In genomic region chr7:75309570-75309969, GRCm38 (mm10) we compare ENCODE assay signal across 19 mouse cellular contexts. TPM values are rescaled to one million over a fixed set of nuclear protein-coding genes. Genes with fewer than 3 reads are reported as not detected.
DNase-seq lines count a peak whose midpoint lies in the region; ATAC-seq and TF ChIP-seq lines count a peak whose summit lies in the region.
"Had no signal": no experiment of that assay in that cellular context is flagged by ENCODE, and none has a peak within 500 bp of the region (broad histone marks: within the 10 kb centered on the region; RNA-seq: fewer than 3 reads in every experiment).

No protein-coding gene starts in this region.

- no peak overlapping the region for H3K27ac ChIP-seq in kidney, embryonic 15.5 days
- H3K27ac ChIP-seq in hindbrain, embryonic 15.5 days (replicated peaks): no peak overlapping the region
- H3K27ac ChIP-seq in midbrain, postnatal 0 days (ENCODE audit: low read depth, low read length): no peak overlapping the region
- H3K27ac ChIP-seq: limb, embryonic 15.5 days; liver, embryonic 15.5 days; macrophage had no signal

- TF ChIP-seq CTCF in midbrain, postnatal 0 days (IDR thresholded peaks at IDR 0.05): no peak

- H3K9me3 ChIP-seq in kidney, embryonic 15.5 days (replicated peaks): no peaks in the 10 kb centered on the region
- H3K9me3 ChIP-seq in hindbrain, embryonic 15.5 days: no peaks in the 10 kb centered on the region
- H3K9me3 ChIP-seq in midbrain, postnatal 0 days (ENCODE audit: low read length): no peaks in the 10 kb centered on the region
- H3K9me3 ChIP-seq: forebrain, embryonic 10.5 days; limb, embryonic 15.5 days; liver, embryonic 15.5 days had no signal

- no peak overlapping the region for H3K9ac ChIP-seq in kidney, embryonic 15.5 days
- H3K9ac ChIP-seq in hindbrain, embryonic 15.5 days: no peak overlapping the region
- no peak overlapping the region for H3K9ac ChIP-seq in midbrain, postnatal 0 days (replicated peaks; ENCODE audit: low read length, poor library complexity, severe bottlenecking)
- H3K9ac ChIP-seq: liver, embryonic 15.5 days had no signal

- peaks cover 19% of the 10 kb centered on the region for H3K4me1 ChIP-seq in kidney, embryonic 15.5 days
- H3K4me1 ChIP-seq in hindbrain, embryonic 15.5 days (replicated peaks): peaks cover 23% of the 10 kb centered on the region
- peaks cover 3% of the 10 kb centered on the region; the same call in 1 of the 2 replicates for H3K4me1 ChIP-seq in midbrain, postnatal 0 days (ENCODE audit: insufficient read depth, low read length)
- H3K4me1 ChIP-seq: liver, embryonic 15.5 days had no signal

- peak; percentile 34 for DNase-seq in cerebellum, adult 9-11 months
- DNase-seq in kidney, postnatal 36 days: no peak
- DNase-seq in midbrain, postnatal 0 days (ENCODE audit: low spot score): no peak
- DNase-seq in cerebellum, postnatal 10 days: no peak
- DNase-seq in thymus, adult 18-20 months: no peak
- DNase-seq: gastrocnemius, postnatal 10 days; heart, adult 11 months; heart, postnatal 36 days; kidney, adult 18-20 months; kidney, postnatal 14 days; thymus, postnatal 25 days had no signal

- no peak overlapping the region for H3K4me3 ChIP-seq in kidney, embryonic 15.5 days (replicated peaks)
- H3K4me3 ChIP-seq in hindbrain, embryonic 15.5 days: peak overlapping the region; percentile 47; the same call in 1 of the 2 replicates
- H3K4me3 ChIP-seq in midbrain, postnatal 0 days (ENCODE audit: low read depth, low read length): no peak overlapping the region

- peaks cover 39% of the 10 kb centered on the region for H3K27me3 ChIP-seq in kidney, embryonic 15.5 days
- peaks cover 9% of the 10 kb centered on the region for H3K27me3 ChIP-seq in hindbrain, embryonic 15.5 days
- H3K27me3 ChIP-seq in midbrain, postnatal 0 days (ENCODE audit: insufficient read depth, low read length): peaks cover 9% of the 10 kb centered on the region; the same call in 1 of the 2 replicates

- no peak for ATAC-seq in cerebellum, adult (ENCODE audit: insufficient number of reproducible peaks, low FRiP score, low TSS enrichment)
- ATAC-seq in kidney, embryonic 15.5 days (replicated peaks; ENCODE audit: low FRiP score): no peak
- no peak for ATAC-seq in hindbrain, embryonic 15.5 days (ENCODE audit: low FRiP score, low read depth)
- ATAC-seq in midbrain, postnatal 0 days (ENCODE audit: low FRiP score): no peak

- 70% methylated on average over 8 of the region's 8 CpGs for WGBS in kidney, embryonic 15.5 days
- 79% methylated on average over 8 of the region's 8 CpGs for WGBS in hindbrain, embryonic 15.5 days
- 72% methylated on average over 8 of the region's 8 CpGs for WGBS in midbrain, postnatal 0 days

- peak overlapping the region; percentile 97; the same call in 1 of the 2 replicates for H3K4me2 ChIP-seq in kidney, embryonic 15.5 days
- H3K4me2 ChIP-seq in hindbrain, embryonic 15.5 days: peak overlapping the region; percentile 77; the same call in 1 of the 2 replicates
- peak overlapping the region; percentile 96; the same call in 1 of the 2 replicates for H3K4me2 ChIP-seq in midbrain, postnatal 0 days (ENCODE audit: low read depth, low read length, poor library complexity, severe bottlenecking)

- H3K36me3 ChIP-seq in kidney, embryonic 15.5 days: no peaks in the 10 kb centered on the region
- H3K36me3 ChIP-seq in hindbrain, embryonic 15.5 days: no peaks in the 10 kb centered on the region
- no peaks in the 10 kb centered on the region for H3K36me3 ChIP-seq in midbrain, postnatal 0 days (ENCODE audit: insufficient read depth, low read length)
- H3K36me3 ChIP-seq: forebrain, embryonic 10.5 days; G1E; limb, embryonic 15.5 days; liver, embryonic 15.5 days had no signal

RNA-seq across cellular contexts. Expression of gene Sv2b, which starts 0.5 kb away (rescaled TPM):
- 0.92 and 1.2 TPM in 2 replicates for polyA plus RNA-seq in kidney, embryonic 15.5 days (2015; fragmentation: Nextera tagmentation; extraction: Ambion mirVana)
- 18.5 and 18.6 TPM in 2 replicates for polyA plus RNA-seq in hindbrain, embryonic 15.5 days (2015; fragmentation: Nextera tagmentation; extraction: Ambion mirVana)
- total RNA-seq in midbrain, postnatal 0 days (2014; rRNA removed): 36.8 and 42.2 TPM in 2 replicates
- 12.9 and 13.7 TPM in 2 replicates for polyA plus RNA-seq in midbrain, postnatal 0 days (2015; fragmentation: Nextera tagmentation; extraction: Ambion mirVana)
- polyA plus RNA-seq: G1E, macrophage had no signal
